Mouse (Mus musculus): ENCODE measurements around the gene Gm20716.

The Gm20716 gene

GRCm38 (mm10) chr2:168229116-168230025 is 793 bp downstream of the Gm20716 start:
- DNase-seq (ENCODE audit: low read depth): peak; percentile 68

GRCm38 (mm10) chr2:168223326-168223725 is 6.8 kb downstream of the Gm20716 start:
- no peak for DNase-seq (ENCODE audit: low read depth)

GRCm38 (mm10) chr2:168213788-168214397 is 16.3 kb downstream of the Gm20716 start:
- no peak for DNase-seq (ENCODE audit: low read depth)

- no peak for DNase-seq (ENCODE audit: low read depth)
These were observed 22.3 kb downstream of the Gm20716 start for GRCm38 (mm10) chr2:168207883-168208282.

GRCm38 (mm10) chr2:168206725-168207644 is 23.2 kb downstream of the Gm20716 start, which contains the start of gene Adnp:
Adnp (minus strand) TSS chr2:168207112.
- peak; percentile 95 for DNase-seq (ENCODE audit: low read depth)

GRCm38 (mm10) chr2:168205681-168206631 is 24.2 kb downstream of the Gm20716 start:
- peak; percentile 47 for DNase-seq (ENCODE audit: low read depth)

- peak; percentile 97 for DNase-seq (ENCODE audit: low read depth)
These were observed 24.9 kb downstream of the Gm20716 start for GRCm38 (mm10) chr2:168205265-168205664.

- DNase-seq (ENCODE audit: low read depth): no peak
These were observed 25.6 kb downstream of the Gm20716 start for GRCm38 (mm10) chr2:168204476-168204999.

- peak; percentile 19 for DNase-seq (ENCODE audit: low read depth)
These were observed 30.0 kb downstream of the Gm20716 start for GRCm38 (mm10) chr2:168200014-168200691.

GRCm38 (mm10) chr2:168199476-168199875 is 30.7 kb downstream of the Gm20716 start:
- no peak for DNase-seq (ENCODE audit: low read depth)

GRCm38 (mm10) chr2:168198421-168198820 is 31.7 kb downstream of the Gm20716 start:
- no peak for DNase-seq (ENCODE audit: low read depth)

- no peak for DNase-seq (ENCODE audit: low read depth)
These were observed 34.4 kb downstream of the Gm20716 start for GRCm38 (mm10) chr2:168195721-168196120.

- no peak for DNase-seq (ENCODE audit: low read depth)
These were observed 36.5 kb downstream of the Gm20716 start for GRCm38 (mm10) chr2:168193685-168194084.

- peak; percentile 35 for DNase-seq (ENCODE audit: low read depth)
These were observed 38.3 kb downstream of the Gm20716 start for GRCm38 (mm10) chr2:168191856-168192255.

- DNase-seq (ENCODE audit: low read depth): no peak
These were observed 54.2 kb downstream of the Gm20716 start for GRCm38 (mm10) chr2:168175946-168176345.

- peak; percentile 53 for DNase-seq (ENCODE audit: low read depth)
These were observed 59.9 kb downstream of the Gm20716 start for GRCm38 (mm10) chr2:168170167-168170685.

GRCm38 (mm10) chr2:168169800-168170113 is 60.4 kb downstream of the Gm20716 start:
- DNase-seq (ENCODE audit: low read depth): no peak

- peak; percentile 54 for DNase-seq (ENCODE audit: low read depth)
These were observed 61.0 kb downstream of the Gm20716 start for GRCm38 (mm10) chr2:168168892-168169799.

GRCm38 (mm10) chr2:168167781-168168180 is 62.4 kb downstream of the Gm20716 start:
- peak; percentile 30 for DNase-seq (ENCODE audit: low read depth)
